Mouse (Mus musculus) stomach, embryonic 15.5 days (tissue): ENCODE data around the gene Gm11733. TPM values are rescaled to one million over a fixed set of nuclear protein-coding genes. Genes with fewer than 3 reads are reported as not detected.

Source experiments
- ATAC-seq: fragments of 200-750 bp; cut with Nextera tagmentation; 2 replicates; pipeline ENCODE4 v1.8.0; 2017; ENCODE audit warnings: low read depth, moderate number of reproducible peaks, moderate TSS enrichment; ENCODE audit not compliant: insufficient read depth, low FRiP score
- H3K27ac ChIP-seq: fragments of 300-500 bp; sonication (generic); 2 replicates; pipeline ENCODE4 v1.5.1; 2015; ENCODE audit warnings: mild to moderate bottlenecking, inconsistent platforms
- H3K27me3 ChIP-seq: fragments of 300-500 bp; sonication (generic); replicated peaks from 2 replicates; pipeline ENCODE4 v1.6.1; 2015; ENCODE audit warnings: inconsistent platforms
- H3K36me3 ChIP-seq: fragments of 300-500 bp; sonication (generic); 2 replicates; pipeline ENCODE4 v1.6.1; 2015; ENCODE audit warnings: inconsistent platforms
- H3K4me1 ChIP-seq: fragments of 300-500 bp; sonication (generic); 2 replicates; pipeline ENCODE4 v1.6.1; 2015; ENCODE audit warnings: inconsistent platforms
- H3K4me2 ChIP-seq: fragments of 300-500 bp; sonication (generic); 2 replicates; pipeline ENCODE4 v1.6.1; 2015; ENCODE audit warnings: mild to moderate bottlenecking, inconsistent platforms
- H3K4me3 ChIP-seq: fragments of 300-500 bp; sonication (generic); replicated peaks from 2 replicates; pipeline ENCODE4 v1.5.1; 2015; ENCODE audit warnings: inconsistent platforms
- H3K9ac ChIP-seq: fragments of 300-500 bp; sonication (generic); 2 replicates; pipeline ENCODE4 v1.6.1; 2015; ENCODE audit warnings: inconsistent platforms
- H3K9me3 ChIP-seq: fragments of 300-500 bp; sonication (generic); 2 replicates; pipeline ENCODE4 v1.6.1; 2016; ENCODE audit warnings: inconsistent platforms
- WGBS: fragments of 180-500 bp; shearing (Covaris S2); methylation state at CpG from one replicate; pipeline ENCODE4 v1.1.7; 2015; 5-methylcytosine and 5-hydroxymethylcytosine counted together
- polyA plus RNA-seq: library from polyadenylated mRNA; unstranded; fragments of >200 nt; fragmentation: Nextera tagmentation; extraction: Ambion mirVana; gene quantifications from 2 replicates; pipeline ENCODE4 v1.2.1, GENCODE M21; 2015

Gene Gm11733
- polyA plus RNA-seq, 1 experiment from 2014 or later: not detected

- H3K27ac ChIP-seq: peak overlapping the region; percentile 65; the same call in 1 of the 2 replicates
- no peak overlapping the region for H3K4me2 ChIP-seq
- H3K9me3 ChIP-seq: no peaks in the 10 kb centered on the region
- no peaks in the 10 kb centered on the region for H3K36me3 ChIP-seq
- H3K4me3 ChIP-seq: no peak overlapping the region
- peaks cover 17% of the 10 kb centered on the region for H3K4me1 ChIP-seq
- no peaks in the 10 kb centered on the region; the same call in 1 of the 2 replicates for H3K27me3 ChIP-seq
- H3K9ac ChIP-seq: no peak overlapping the region
- ATAC-seq: peak; percentile 14; the same call in 1 of the 2 replicates
- 59% methylated on average over 13 of the region's 13 CpGs for WGBS
Observed at GRCm38 (mm10) chr11:117521906-117522780, 38.0 kb downstream of the Gm11733 start.

GRCm38 (mm10) chr11:117522879-117523519, 38.8 kb downstream of the Gm11733 start:
- Histone ChIP-seq H3K4me1 (peaks cover 17% of the 10 kb centered on the region), H3K4me3 (no peak overlapping the region), H3K27ac (peak overlapping the region; percentile 65), H3K36me3 (no peaks in the 10 kb centered on the region), H3K9ac (no peak overlapping the region), H3K9me3 (no peaks in the 10 kb centered on the region), H3K27me3 (no peaks in the 10 kb centered on the region; the same call in 1 of the 2 replicates), H3K4me2 (peak overlapping the region; percentile 8; the same call in 1 of the 2 replicates)
- 56% methylated on average over 16 of the region's 16 CpGs for WGBS
- peak; percentile 41; the same call in 1 of the 2 replicates for ATAC-seq

GRCm38 (mm10) chr11:117525606-117526349, 41.6 kb downstream of the Gm11733 start:
- no peaks in the 10 kb centered on the region for H3K9me3 ChIP-seq
- 0 out of 2 replicates have a peak overlapping the region, but pooled peaks have one; percentile 12 for H3K4me2 ChIP-seq
- H3K27ac ChIP-seq: no peak overlapping the region
- peaks cover 17% of the 10 kb centered on the region for H3K4me1 ChIP-seq
- no peak overlapping the region for H3K9ac ChIP-seq
- no peak; the same call in 1 of the 2 replicates for ATAC-seq
- no peaks in the 10 kb centered on the region; the same call in 1 of the 2 replicates for H3K27me3 ChIP-seq
- no peaks in the 10 kb centered on the region for H3K36me3 ChIP-seq
- 16% methylated on average over 18 of the region's 18 CpGs for WGBS
- H3K4me3 ChIP-seq: no peak overlapping the region

GRCm38 (mm10) chr11:117532374-117532773, 48.2 kb downstream of the Gm11733 start:
- no peak overlapping the region for H3K4me3 ChIP-seq
- H3K9me3 ChIP-seq: no peaks in the 10 kb centered on the region
- ATAC-seq: no peak
- H3K9ac ChIP-seq: no peak overlapping the region
- 0 out of 2 replicates have a peak, but pooled peaks cover 6% of the 10 kb centered on the region for H3K4me1 ChIP-seq
- no peaks in the 10 kb centered on the region for H3K36me3 ChIP-seq
- H3K4me2 ChIP-seq: no peak overlapping the region
- WGBS: 74% methylated on average over 10 of the region's 10 CpGs
- no peaks in the 10 kb centered on the region for H3K27me3 ChIP-seq
- H3K27ac ChIP-seq: no peak overlapping the region

- no peak overlapping the region for H3K4me3 ChIP-seq
- ATAC-seq: no peak
- 0 out of 2 replicates have a peak, but pooled peaks cover 6% of the 10 kb centered on the region for H3K4me1 ChIP-seq
- no peaks in the 10 kb centered on the region for H3K36me3 ChIP-seq
- WGBS: 46% methylated on average over 10 of the region's 10 CpGs
- no peak overlapping the region for H3K4me2 ChIP-seq
- H3K27ac ChIP-seq: no peak overlapping the region
- H3K9me3 ChIP-seq: no peaks in the 10 kb centered on the region
- H3K27me3 ChIP-seq: no peaks in the 10 kb centered on the region
- H3K9ac ChIP-seq: no peak overlapping the region
Observed at GRCm38 (mm10) chr11:117534912-117535311, 50.7 kb downstream of the Gm11733 start.

- 0 out of 2 replicates have a peak, but pooled peaks cover 6% of the 10 kb centered on the region for H3K4me1 ChIP-seq
- no peak for ATAC-seq
- no peak overlapping the region for H3K27ac ChIP-seq
- H3K9ac ChIP-seq: no peak overlapping the region
- 46% methylated on average over 9 of the region's 9 CpGs for WGBS
- H3K4me3 ChIP-seq: no peak overlapping the region
- no peak overlapping the region for H3K4me2 ChIP-seq
- no peaks in the 10 kb centered on the region for H3K36me3 ChIP-seq
- no peaks in the 10 kb centered on the region for H3K27me3 ChIP-seq
- no peaks in the 10 kb centered on the region for H3K9me3 ChIP-seq
Observed at GRCm38 (mm10) chr11:117535491-117536304, 51.5 kb downstream of the Gm11733 start.

- H3K4me2 ChIP-seq: no peak overlapping the region
- 56% methylated on average over 3 of the region's 3 CpGs for WGBS
- H3K9me3 ChIP-seq: no peaks in the 10 kb centered on the region
- no peak for ATAC-seq
- no peak overlapping the region for H3K9ac ChIP-seq
- H3K36me3 ChIP-seq: no peaks in the 10 kb centered on the region
- 0 out of 2 replicates have a peak, but pooled peaks cover 9% of the 10 kb centered on the region for H3K4me1 ChIP-seq
- H3K4me3 ChIP-seq: no peak overlapping the region
- H3K27me3 ChIP-seq: no peaks in the 10 kb centered on the region
- H3K27ac ChIP-seq: no peak overlapping the region
Observed at GRCm38 (mm10) chr11:117536586-117536985, 52.4 kb downstream of the Gm11733 start.

Other genes with a start within 250 kb of the Gm11733 start
- gene Tnrc6c, start 169.9 kb downstream of the Gm11733 start, polyA plus RNA-seq: 11.6 and 12.2 TPM in 2 replicates